Mouse (Mus musculus) neural tube, embryonic 12.5 days (tissue): ENCODE measurements around the gene Ddx19a. TPM values are rescaled to one million over a fixed set of nuclear protein-coding genes. Genes with fewer than 3 reads are reported as not detected.
A peak's percentile ranks its signal among the peaks of the same experiment; 100 is the strongest.
"Not testable (repeated sequence)": the region's sequence is repeated elsewhere in the genome, so short reads cannot be mapped to it uniquely, and the experiment has no call there.

Experiments used
- ATAC-seq: fragments of 200-750 bp; cut with Nextera tagmentation; 2 replicates; pipeline ENCODE4 v1.8.0; 2017; ENCODE audit warnings: low read depth, mild to moderate bottlenecking, moderate TSS enrichment, moderate library complexity; ENCODE audit not compliant: low FRiP score
- H3K27ac ChIP-seq: fragments of 300-500 bp; sonication (generic); 2 replicates; pipeline ENCODE4 v1.5.1; 2016
- H3K27me3 ChIP-seq: fragments of 300-500 bp; sonication (generic); replicated peaks from 2 replicates; pipeline ENCODE4 v1.6.1; 2016; ENCODE audit warnings: mild to moderate bottlenecking
- H3K36me3 ChIP-seq: fragments of 300-500 bp; sonication (generic); 2 replicates; pipeline ENCODE4 v1.6.1; 2016; ENCODE audit warnings: mild to moderate bottlenecking
- H3K4me1 ChIP-seq: fragments of 300-500 bp; sonication (generic); 2 replicates; pipeline ENCODE4 v1.6.1; 2016
- H3K4me2 ChIP-seq: fragments of 300-500 bp; sonication (generic); replicated peaks from 2 replicates; pipeline ENCODE4 v1.6.1; 2016; ENCODE audit warnings: mild to moderate bottlenecking
- H3K4me3 ChIP-seq: fragments of 300-500 bp; sonication (generic); 2 replicates; pipeline ENCODE4 v1.5.1; 2016
- H3K9ac ChIP-seq: fragments of 300-500 bp; sonication (generic); 2 replicates; pipeline ENCODE4 v1.6.1; 2016; ENCODE audit warnings: mild to moderate bottlenecking
- H3K9me3 ChIP-seq: fragments of 300-500 bp; sonication (generic); 2 replicates; pipeline ENCODE4 v1.6.1; 2016; ENCODE audit warnings: mild to moderate bottlenecking
- WGBS: fragments of 180-500 bp; shearing (Covaris S2); methylation state at CpG from one replicate; pipeline ENCODE4 v1.1.7; 2016; 5-methylcytosine and 5-hydroxymethylcytosine counted together
- polyA plus RNA-seq: library from polyadenylated mRNA; unstranded; fragments of >200 nt; fragmentation: Nextera tagmentation; extraction: Ambion mirVana; gene quantifications from 2 replicates; pipeline ENCODE4 v1.2.1, GENCODE M21; 2016

Ddx19a gene
- polyA plus RNA-seq, 1 experiment from 2014 or later = 16.7 TPM

DNA sequence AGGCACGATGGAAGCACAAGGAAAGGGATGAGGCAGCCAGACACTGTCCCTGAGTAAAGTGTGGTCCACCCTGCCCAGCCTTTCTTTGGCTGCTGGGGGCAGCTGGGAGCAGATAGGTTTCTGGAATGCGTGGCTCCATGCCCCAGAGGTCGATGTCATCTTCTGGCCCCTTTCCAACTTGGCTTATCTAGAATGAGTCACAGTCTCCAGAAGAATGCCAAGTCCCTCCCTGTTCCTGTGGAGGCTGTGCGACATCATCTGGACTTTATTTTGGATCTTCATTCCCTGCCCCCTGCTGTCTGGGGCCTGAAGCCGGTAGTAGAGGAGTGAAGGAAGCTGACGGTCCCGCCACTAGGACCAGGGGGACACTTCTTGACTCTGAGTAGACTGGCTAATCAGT lies 32.0 kb downstream of the Ddx19a start:
- WGBS = 75% methylated on average over 7 of the region's 7 CpGs
- Histone ChIP-seq H3K4me1 (peaks cover 4% of the 10 kb centered on the region; the same call in 1 of the 2 replicates), H3K4me2 (no peak overlapping the region), H3K4me3 (no peak overlapping the region), H3K9ac (no peak overlapping the region), H3K9me3 (no peaks in the 10 kb centered on the region), H3K27me3 (no peaks in the 10 kb centered on the region), H3K27ac (no peak overlapping the region), H3K36me3 (peaks cover 26% of the 10 kb centered on the region)
- ATAC-seq = no peak

- H3K36me3 ChIP-seq = peaks cover 32% of the 10 kb centered on the region
- WGBS = 80% methylated on average over 7 of the region's 7 CpGs
- H3K9ac ChIP-seq = no peak overlapping the region
- H3K4me2 ChIP-seq = no peak overlapping the region
- ATAC-seq = no peak
- no peaks in the 10 kb centered on the region for H3K27me3 ChIP-seq
- no peak overlapping the region for H3K4me3 ChIP-seq
- no peak overlapping the region for H3K27ac ChIP-seq
- H3K9me3 ChIP-seq = no peaks in the 10 kb centered on the region
- no peaks in the 10 kb centered on the region for H3K4me1 ChIP-seq
Observed at GRCm38 (mm10) chr8:110964666-110965065, 32.9 kb downstream of the Ddx19a start.

DNA sequence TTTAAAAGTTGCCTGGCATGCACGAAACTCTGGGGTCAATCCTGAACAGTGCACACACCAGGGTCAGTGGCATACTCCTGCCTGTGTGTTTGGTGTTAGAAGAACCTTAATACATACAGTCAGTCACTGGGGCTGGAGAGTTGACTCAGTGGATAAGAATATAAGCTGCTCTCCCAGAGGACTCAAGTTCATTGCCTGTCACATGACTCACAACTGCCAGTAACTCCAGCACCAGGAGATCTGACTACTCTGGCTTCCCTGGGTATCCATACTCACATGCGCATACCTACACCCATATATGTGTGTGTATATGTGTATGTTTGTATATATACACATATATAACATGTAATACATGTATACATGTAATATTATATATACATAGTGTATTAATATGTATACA lies 34.5 kb downstream of the Ddx19a start:
- 97% methylated on average over 2 of the region's 2 CpGs for WGBS
- H3K4me2 ChIP-seq = no peak overlapping the region
- H3K27me3 ChIP-seq = no peaks in the 10 kb centered on the region
- no peak overlapping the region for H3K9ac ChIP-seq
- no peak overlapping the region for H3K4me3 ChIP-seq
- ATAC-seq = no peak
- H3K36me3 ChIP-seq = peaks cover 45% of the 10 kb centered on the region
- no peak overlapping the region for H3K27ac ChIP-seq
- no peaks in the 10 kb centered on the region for H3K9me3 ChIP-seq
- no peaks in the 10 kb centered on the region for H3K4me1 ChIP-seq

- 92% methylated on average over 6 of the region's 6 CpGs for WGBS
- H3K4me2 ChIP-seq = no peak overlapping the region
- H3K27ac ChIP-seq = no peak overlapping the region
- no peak overlapping the region for H3K9ac ChIP-seq
- H3K4me3 ChIP-seq = no peak overlapping the region
- H3K4me1 ChIP-seq = peaks cover 12% of the 10 kb centered on the region; the same call in 1 of the 2 replicates
- H3K27me3 ChIP-seq = no peaks in the 10 kb centered on the region
- H3K9me3 ChIP-seq = no peaks in the 10 kb centered on the region
- no peak for ATAC-seq
- peaks cover 52% of the 10 kb centered on the region for H3K36me3 ChIP-seq
Observed at GRCm38 (mm10) chr8:110959906-110960305, 37.7 kb downstream of the Ddx19a start.

DNA sequence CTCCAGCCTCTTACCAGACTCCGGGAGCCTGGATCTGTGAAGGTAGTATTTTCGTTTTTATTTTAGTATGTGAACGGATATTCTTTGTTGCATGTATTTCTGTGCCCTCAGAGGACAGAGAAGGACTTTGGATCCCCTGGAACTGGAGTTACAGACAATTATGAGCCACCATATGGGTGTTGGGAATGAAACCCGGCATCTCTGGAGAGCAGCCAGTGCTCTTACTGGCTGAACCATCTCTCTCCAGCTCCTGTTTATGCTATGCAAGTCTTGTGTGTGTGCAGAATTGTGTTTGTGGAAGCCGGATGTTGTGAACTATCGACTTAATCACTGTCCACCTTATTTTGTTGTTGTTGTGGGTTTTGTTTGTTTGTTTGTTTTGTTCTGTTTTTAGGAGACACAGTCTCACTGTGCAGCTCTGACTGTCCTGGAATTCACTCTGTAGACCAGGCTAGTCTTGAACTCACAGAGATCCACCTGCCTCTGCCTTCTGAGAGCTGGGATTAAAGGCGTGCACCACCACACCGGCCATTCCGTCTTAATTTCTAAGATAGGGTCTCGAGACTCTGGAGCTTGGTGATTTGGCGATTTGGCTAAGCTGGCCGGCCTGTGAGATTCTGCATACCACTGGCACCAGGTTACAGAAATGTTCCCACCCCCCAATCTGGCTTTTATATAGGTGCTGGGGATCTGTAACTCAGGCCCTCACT lies 38.4 kb downstream of the Ddx19a start:
- H3K9me3 ChIP-seq = no peaks in the 10 kb centered on the region
- H3K4me3 ChIP-seq = no peak overlapping the region
- H3K27me3 ChIP-seq = no peaks in the 10 kb centered on the region
- ATAC-seq = no peak
- peaks cover 12% of the 10 kb centered on the region; the same call in 1 of the 2 replicates for H3K4me1 ChIP-seq
- no peak overlapping the region for H3K9ac ChIP-seq
- H3K4me2 ChIP-seq = no peak overlapping the region
- 95% methylated on average over 12 of the region's 12 CpGs for WGBS
- peaks cover 52% of the 10 kb centered on the region for H3K36me3 ChIP-seq
- no peak overlapping the region for H3K27ac ChIP-seq

DNA sequence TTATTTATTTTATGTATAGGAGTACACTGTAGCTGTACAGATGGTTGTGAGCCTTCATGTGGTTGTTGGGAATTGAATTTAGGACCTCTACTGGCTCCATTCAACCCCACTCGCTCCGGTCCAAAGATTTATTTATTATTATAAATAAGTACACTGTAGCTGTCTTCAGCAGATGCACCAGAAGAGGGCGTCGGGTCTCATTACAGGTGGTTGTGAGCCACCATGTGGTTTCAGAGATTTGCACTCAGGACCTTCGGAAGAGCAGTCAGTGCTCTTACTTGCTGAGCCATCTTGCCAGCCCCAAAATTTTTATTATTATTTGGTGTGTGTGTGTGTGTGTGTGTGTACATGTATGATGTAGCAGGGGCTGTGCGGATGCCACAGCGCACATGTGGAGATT lies 39.0 kb downstream of the Ddx19a start:
- not testable (repeated sequence) for H3K9ac ChIP-seq, H3K4me3 ChIP-seq, H3K27ac ChIP-seq, H3K27me3 ChIP-seq, H3K4me2 ChIP-seq, H3K9me3 ChIP-seq, ATAC-seq
- Histone ChIP-seq H3K4me1 (peaks cover 12% of the 10 kb centered on the region; the same call in 1 of the 2 replicates), H3K36me3 (peaks cover 50% of the 10 kb centered on the region)
- WGBS = 95% methylated on average over 7 of the region's 7 CpGs

DNA sequence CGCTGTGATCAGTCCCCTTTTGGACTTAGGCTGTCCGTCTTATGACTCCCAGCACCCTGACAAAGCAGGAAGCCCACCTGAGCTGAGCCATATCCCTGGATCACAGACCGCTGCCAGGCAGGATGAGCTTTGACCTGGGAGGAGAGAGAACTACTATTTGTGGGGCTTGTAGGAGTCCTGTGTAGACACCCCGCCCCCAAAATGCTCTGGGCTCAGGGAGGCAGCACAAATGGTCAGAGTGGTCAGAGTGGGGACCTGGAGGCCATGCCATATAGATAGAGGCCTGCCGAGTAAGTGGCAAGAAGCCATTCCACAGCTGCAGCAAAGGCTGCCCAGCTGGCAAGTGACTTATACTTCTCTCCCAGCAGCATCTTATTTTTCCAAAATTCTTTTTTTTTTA lies 39.5 kb downstream of the Ddx19a start:
- ATAC-seq = no peak
- Histone ChIP-seq H3K4me1 (peaks cover 12% of the 10 kb centered on the region; the same call in 1 of the 2 replicates), H3K36me3 (peaks cover 49% of the 10 kb centered on the region), H3K4me3 (no peak overlapping the region), H3K27ac (no peak overlapping the region), H3K9me3 (no peaks in the 10 kb centered on the region), H3K9ac (no peak overlapping the region), H3K27me3 (no peaks in the 10 kb centered on the region), H3K4me2 (no peak overlapping the region)
- WGBS = 81% methylated on average over 5 of the region's 5 CpGs

GRCm38 (mm10) chr8:110957471-110957870 lies 40.1 kb downstream of the Ddx19a start:
- peaks cover 12% of the 10 kb centered on the region; the same call in 1 of the 2 replicates for H3K4me1 ChIP-seq
- H3K27ac ChIP-seq = no peak overlapping the region
- no peaks in the 10 kb centered on the region for H3K27me3 ChIP-seq
- no peak for ATAC-seq
- no peak overlapping the region for H3K4me2 ChIP-seq
- peaks cover 42% of the 10 kb centered on the region for H3K36me3 ChIP-seq
- no peak overlapping the region for H3K9ac ChIP-seq
- WGBS = 92% methylated on average over 19 of the region's 19 CpGs
- H3K4me3 ChIP-seq = no peak overlapping the region
- no peaks in the 10 kb centered on the region for H3K9me3 ChIP-seq

- Histone ChIP-seq H3K4me3 (no peak overlapping the region), H3K27me3 (no peaks in the 10 kb centered on the region), H3K9ac (no peak overlapping the region), H3K4me1 (peaks cover 12% of the 10 kb centered on the region; the same call in 1 of the 2 replicates), H3K9me3 (no peaks in the 10 kb centered on the region), H3K4me2 (no peak overlapping the region), H3K27ac (no peak overlapping the region), H3K36me3 (peaks cover 36% of the 10 kb centered on the region)
- 86% methylated on average over 15 of the region's 15 CpGs for WGBS
- ATAC-seq = no peak
Observed at GRCm38 (mm10) chr8:110956619-110957450, 40.8 kb downstream of the Ddx19a start.

GRCm38 (mm10) chr8:110954776-110955175 lies 42.8 kb downstream of the Ddx19a start:
- peaks cover 12% of the 10 kb centered on the region; the same call in 1 of the 2 replicates for H3K4me1 ChIP-seq
- no peak for ATAC-seq
- 78% methylated on average over 8 of the region's 8 CpGs for whole genome bisulfite sequencing
- H3K27me3 ChIP-seq = no peaks in the 10 kb centered on the region
- H3K36me3 ChIP-seq = peaks cover 29% of the 10 kb centered on the region
- H3K27ac ChIP-seq = no peak overlapping the region
- H3K9ac ChIP-seq = no peak overlapping the region
- no peaks in the 10 kb centered on the region for H3K9me3 ChIP-seq
- H3K4me3 ChIP-seq = no peak overlapping the region
- no peak overlapping the region for H3K4me2 ChIP-seq

DNA sequence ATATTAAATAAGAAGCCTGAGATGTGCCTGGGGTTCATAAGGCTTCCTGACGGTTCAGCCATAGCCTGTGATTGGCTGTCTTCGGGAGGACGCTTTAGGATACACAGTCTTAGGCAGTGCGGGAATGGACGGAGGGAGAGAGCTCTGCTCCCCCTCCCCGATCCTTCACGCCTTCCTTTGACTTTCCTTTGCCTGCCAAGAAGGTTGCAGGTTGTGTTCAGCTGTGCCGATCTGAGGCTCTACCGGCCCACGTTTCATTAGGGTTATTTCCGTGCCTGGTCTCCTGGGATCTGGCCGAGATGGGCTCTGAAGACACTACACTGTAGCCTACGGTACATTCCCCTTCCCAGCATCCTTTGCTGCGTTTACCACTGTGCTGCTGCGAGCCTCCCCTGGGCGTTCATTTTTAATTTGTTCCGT lies 47.5 kb downstream of the Ddx19a start:
- H3K4me3 ChIP-seq = no peak overlapping the region
- no peaks in the 10 kb centered on the region for H3K9me3 ChIP-seq
- H3K4me1 ChIP-seq = peaks cover under 1% of the 10 kb centered on the region; the same call in 1 of the 2 replicates
- no peak for ATAC-seq
- no peaks in the 10 kb centered on the region for H3K27me3 ChIP-seq
- no peak overlapping the region for H3K27ac ChIP-seq
- H3K36me3 ChIP-seq = no peaks in the 10 kb centered on the region; the same call in 1 of the 2 replicates
- H3K9ac ChIP-seq = no peak overlapping the region
- 0 out of 2 replicates have a peak overlapping the region, but pooled peaks have one; percentile 16 for H3K4me2 ChIP-seq
- WGBS = 72% methylated on average over 17 of the region's 17 CpGs

GRCm38 (mm10) chr8:110945716-110946115 lies 51.9 kb downstream of the Ddx19a start:
- WGBS = 79% methylated on average over 4 of the region's 4 CpGs

More at GRCm38 (mm10) chr8:110945716-110946115, 51.9 kb downstream of the Ddx19a start:
- Histone ChIP-seq H3K36me3 (no peaks in the 10 kb centered on the region), H3K9ac (no peak overlapping the region), H3K4me3 (no peak overlapping the region), H3K4me1 (peaks cover 6% of the 10 kb centered on the region; the same call in 1 of the 2 replicates), H3K27ac (no peak overlapping the region), H3K4me2 (no peak overlapping the region), H3K9me3 (no peaks in the 10 kb centered on the region), H3K27me3 (no peaks in the 10 kb centered on the region)
- no peak for ATAC-seq
